In the genomic region with DNA sequence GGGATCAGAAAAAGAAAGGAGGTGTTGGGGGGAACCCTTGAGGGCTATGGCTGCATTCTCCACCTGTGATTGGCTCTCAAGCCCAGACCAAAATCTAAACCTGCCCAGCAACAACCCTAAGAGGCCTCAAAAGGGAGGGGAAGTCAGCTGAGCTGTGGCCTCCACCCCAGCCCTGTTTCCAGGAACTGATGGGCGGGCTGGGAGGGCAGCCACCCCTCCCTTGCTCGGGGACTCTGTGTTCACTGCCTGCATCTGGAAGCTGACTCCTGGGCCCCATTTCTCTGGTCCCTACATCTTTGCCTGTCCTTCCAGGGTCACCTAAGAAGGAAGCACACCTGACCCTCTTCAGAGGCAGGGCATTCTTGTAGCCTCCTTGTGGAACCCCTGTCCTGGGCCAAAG, we compare ENCODE assay signal across 8 mouse cellular contexts. TPM values are rescaled to one million over a fixed set of nuclear protein-coding genes. Genes with fewer than 3 reads are reported as not detected.
DNase-seq lines count a peak whose midpoint lies in the region; ATAC-seq and TF ChIP-seq lines count a peak whose summit lies in the region.

No protein-coding gene starts in this region.

- TF ChIP-seq EP300 in stomach, postnatal 0 days (optimal IDR thresholded peaks at IDR 0.05) = peak; percentile 55

- DNase-seq in midbrain, embryonic 14.5 days = no peak
- peak; percentile 82 for DNase-seq in c-Kit-positive CD71-negative TER-119-negative erythroid progenitor cells, embryonic 14.5 days (ENCODE audit: low read depth)
- DNase-seq in heart, adult 9 months (ENCODE audit: low spot score in 2 of 2) = peak; percentile 91 to 93
- DNase-seq in kidney, adult 9 months = peak; percentile 82
- DNase-seq in lung, postnatal 25 days (ENCODE audit: low spot score) = peak; percentile 95
- DNase-seq in stomach, postnatal 0 days (ENCODE audit: low spot score) = peak; percentile 93
- no peak for DNase-seq in left cerebral cortex, postnatal 4 days

- peaks cover 28% of the 10 kb centered on the region for H3K36me3 ChIP-seq in midbrain, embryonic 12.5 days
- H3K36me3 ChIP-seq in midbrain, embryonic 14.5 days (ENCODE audit: control insufficient read depth, insufficient read depth, low read length) = 0 out of 2 replicates have a peak, but pooled peaks cover 10% of the 10 kb centered on the region
- no peaks in the 10 kb centered on the region for H3K36me3 ChIP-seq in stomach, postnatal 0 days (ENCODE audit: control insufficient read depth, insufficient read depth, low read length)

- H3K4me2 ChIP-seq in midbrain, embryonic 12.5 days (replicated peaks) = no peak overlapping the region
- H3K4me2 ChIP-seq in midbrain, embryonic 14.5 days (ENCODE audit: low read length) = no peak overlapping the region
- peak overlapping the region; percentile 44 for H3K4me2 ChIP-seq in stomach, postnatal 0 days (replicated peaks; ENCODE audit: low read depth)

- TF ChIP-seq CTCF in stomach, postnatal 0 days (IDR thresholded peaks at IDR 0.05; ENCODE audit: low read depth) = no peak

- H3K9ac ChIP-seq in midbrain, embryonic 12.5 days (replicated peaks) = no peak overlapping the region
- H3K9ac ChIP-seq in midbrain, embryonic 14.5 days (replicated peaks; ENCODE audit: low read length) = no peak overlapping the region
- peak overlapping the region; percentile 60 for H3K9ac ChIP-seq in stomach, postnatal 0 days (ENCODE audit: low read length)

- H3K4me1 ChIP-seq in midbrain, embryonic 12.5 days = peaks cover 28% of the 10 kb centered on the region
- no peaks in the 10 kb centered on the region for H3K4me1 ChIP-seq in midbrain, embryonic 14.5 days (ENCODE audit: control insufficient read depth, insufficient read depth, low read length)
- peaks cover 21% of the 10 kb centered on the region for H3K4me1 ChIP-seq in stomach, postnatal 0 days (replicated peaks; ENCODE audit: control insufficient read depth, insufficient read depth)

- intact Hi-C loops in left cerebral cortex, postnatal 4 days (cut with DNase I) = no loop called here

- no peaks in the 10 kb centered on the region for H3K9me3 ChIP-seq in midbrain, embryonic 12.5 days
- no peaks in the 10 kb centered on the region for H3K9me3 ChIP-seq in midbrain, embryonic 14.5 days (ENCODE audit: control insufficient read depth, low read length)
- H3K9me3 ChIP-seq in stomach, postnatal 0 days (ENCODE audit: control insufficient read depth, low read length) = no peaks in the 10 kb centered on the region

- ATAC-seq in midbrain, embryonic 12.5 days (ENCODE audit: low FRiP score, low read depth) = no peak
- ATAC-seq in midbrain, embryonic 14.5 days (ENCODE audit: low FRiP score, low TSS enrichment) = no peak
- ATAC-seq in stomach, postnatal 0 days (ENCODE audit: low FRiP score, low TSS enrichment) = peak; percentile 85

- peak overlapping the region; percentile 35 for H3K27ac ChIP-seq in midbrain, embryonic 12.5 days (replicated peaks)
- no peak overlapping the region for H3K27ac ChIP-seq in midbrain, embryonic 14.5 days (replicated peaks; ENCODE audit: low read depth, low read length)
- H3K27ac ChIP-seq in stomach, postnatal 0 days (replicated peaks) = peak overlapping the region; percentile 99

- 47% methylated on average over 2 of the region's 2 CpGs for WGBS in midbrain, embryonic 12.5 days
- WGBS in midbrain, embryonic 14.5 days = 51% methylated on average over 2 of the region's 2 CpGs
- WGBS in stomach, postnatal 0 days = 0% methylated on average over 2 of the region's 2 CpGs

- H3K4me3 ChIP-seq in midbrain, embryonic 12.5 days = no peak overlapping the region
- no peak overlapping the region for H3K4me3 ChIP-seq in midbrain, embryonic 14.5 days (replicated peaks; ENCODE audit: low read depth, low read length)
- H3K4me3 ChIP-seq in stomach, postnatal 0 days (ENCODE audit: low read depth, low read length) = peak overlapping the region; percentile 17; the same call in 1 of the 2 replicates

- no peaks in the 10 kb centered on the region for H3K27me3 ChIP-seq in midbrain, embryonic 12.5 days
- no peaks in the 10 kb centered on the region for H3K27me3 ChIP-seq in midbrain, embryonic 14.5 days (ENCODE audit: control insufficient read depth, insufficient read depth, low read length)
- no peaks in the 10 kb centered on the region for H3K27me3 ChIP-seq in stomach, postnatal 0 days (ENCODE audit: control insufficient read depth, insufficient read depth, low read length)

RNA-seq across cellular contexts. Expression of gene Adamtsl4, which starts 13.5 kb away (rescaled TPM):
- polyA plus RNA-seq in midbrain, embryonic 12.5 days (2016; fragmentation: Nextera tagmentation; extraction: Ambion mirVana) = 1.3 and 1.5 TPM in 2 replicates
- polyA plus RNA-seq in midbrain, embryonic 14.5 days (2014; fragmentation: Nextera tagmentation; extraction: Ambion mirVana) = 0.80 and 1.1 TPM in 2 replicates
- 9.4 and 10.4 TPM in 2 replicates for polyA plus RNA-seq in stomach, postnatal 0 days (2015; fragmentation: Nextera tagmentation; extraction: Ambion mirVana)
- total RNA-seq in left cerebral cortex, postnatal 4 days (2021) = 1 to 10 TPM; 1.4 to 1.9 TPM

RNA-seq across cellular contexts. Expression of gene Mcl1, which starts 15.6 kb away (rescaled TPM):
- 74.3 and 88.9 TPM in 2 replicates for polyA plus RNA-seq in midbrain, embryonic 12.5 days (2016; fragmentation: Nextera tagmentation; extraction: Ambion mirVana)
- polyA plus RNA-seq in midbrain, embryonic 14.5 days (2014; fragmentation: Nextera tagmentation; extraction: Ambion mirVana) = 44.1 and 65.7 TPM in 2 replicates
- 57.9 and 59.2 TPM in 2 replicates for polyA plus RNA-seq in stomach, postnatal 0 days (2015; fragmentation: Nextera tagmentation; extraction: Ambion mirVana)
- total RNA-seq in left cerebral cortex, postnatal 4 days (2021) = 10 to 100 TPM; 76.4 to 80.1 TPM

RNA-seq across cellular contexts. Expression of gene Ensa, which starts 49.4 kb away (rescaled TPM):
- 100 and 106 TPM in 2 replicates for polyA plus RNA-seq in midbrain, embryonic 12.5 days (2016; fragmentation: Nextera tagmentation; extraction: Ambion mirVana)
- 97.0 and 103 TPM in 2 replicates for polyA plus RNA-seq in midbrain, embryonic 14.5 days (2014; fragmentation: Nextera tagmentation; extraction: Ambion mirVana)
- polyA plus RNA-seq in stomach, postnatal 0 days (2015; fragmentation: Nextera tagmentation; extraction: Ambion mirVana) = 42.3 and 44.2 TPM in 2 replicates
- 100 to 1,000 TPM; 135 to 145 TPM for total RNA-seq in left cerebral cortex, postnatal 4 days (2021)

Comparison
In these comparisons a context has a peak if more than half of its experiments do, and no peak if none do; other contexts are left out.
1. DNase-seq: peak in c-Kit-positive CD71-negative TER-119-negative erythroid progenitor cells, embryonic 14.5 days (single experiment), heart, adult 9 months (2 of 2), kidney, adult 9 months (single experiment), lung, postnatal 25 days (single experiment) and stomach, postnatal 0 days (single experiment); none in midbrain, embryonic 14.5 days (single experiment) and left cerebral cortex, postnatal 4 days (single experiment).